ENCODE assay signal across 8 mouse cellular contexts in genomic region chr1:60860955-60861354, GRCm38 (mm10). TPM values are rescaled to one million over a fixed set of nuclear protein-coding genes. Genes with fewer than 3 reads are reported as not detected.
A peak's percentile ranks its signal among the peaks of the same experiment; 100 is the strongest.
DNase-seq lines count a peak whose midpoint lies in the region; ATAC-seq lines count a peak whose summit lies in the region.

No protein-coding gene starts in this region.

- H3K4me3 ChIP-seq in forebrain, embryonic 14.5 days (ENCODE audit: low read depth, low read length): peak overlapping the region; percentile 6; the same call in 1 of the 2 replicates
- H3K4me3 ChIP-seq in heart, embryonic 16.5 days (ENCODE audit: low read length): peak overlapping the region; percentile 33
- peak overlapping the region; percentile 24 for H3K4me3 ChIP-seq in midbrain, embryonic 15.5 days

- H3K9ac ChIP-seq in forebrain, embryonic 14.5 days (ENCODE audit: low read length): peak overlapping the region; percentile 10
- H3K9ac ChIP-seq in heart, embryonic 16.5 days (ENCODE audit: low read length): 0 out of 2 replicates have a peak overlapping the region, but pooled peaks have one; percentile 3
- peak overlapping the region; percentile 48 for H3K9ac ChIP-seq in midbrain, embryonic 15.5 days

- H3K4me2 ChIP-seq in forebrain, embryonic 14.5 days (ENCODE audit: low read length): peak overlapping the region; percentile 36
- H3K4me2 ChIP-seq in heart, embryonic 16.5 days (ENCODE audit: low read depth, low read length): peak overlapping the region; percentile 57
- H3K4me2 ChIP-seq in midbrain, embryonic 15.5 days: peak overlapping the region; percentile 48

- peak; percentile 49 to 51 for DNase-seq in layer of hippocampus, postnatal 14 days (ENCODE audit: low spot score in 2 of 2)
- DNase-seq in layer of hippocampus, postnatal 36 days: no peak
- no peak for DNase-seq in forebrain, embryonic 14.5 days (ENCODE audit: low spot score)
- DNase-seq in retina, embryonic 14.5 days (ENCODE audit: low spot score): no peak
- no peak for DNase-seq in embryo, embryonic 10.5 days (ENCODE audit: low spot score)
- no peak for DNase-seq in urinary bladder, postnatal 25 days (ENCODE audit: low spot score)

- H3K4me1 ChIP-seq in forebrain, embryonic 14.5 days (ENCODE audit: control insufficient read depth, insufficient read depth, low read length): no peaks in the 10 kb centered on the region
- peaks cover 27% of the 10 kb centered on the region for H3K4me1 ChIP-seq in heart, embryonic 16.5 days (ENCODE audit: control insufficient read depth, insufficient read depth, low read length)
- peaks cover 15% of the 10 kb centered on the region for H3K4me1 ChIP-seq in midbrain, embryonic 15.5 days

- no peaks in the 10 kb centered on the region for H3K9me3 ChIP-seq in forebrain, embryonic 14.5 days (replicated peaks; ENCODE audit: control insufficient read depth, low read length)
- H3K9me3 ChIP-seq in heart, embryonic 16.5 days (replicated peaks; ENCODE audit: control insufficient read depth, low read length): no peaks in the 10 kb centered on the region
- H3K9me3 ChIP-seq in midbrain, embryonic 15.5 days: no peaks in the 10 kb centered on the region

- H3K27me3 ChIP-seq in forebrain, embryonic 14.5 days (replicated peaks; ENCODE audit: control insufficient read depth, insufficient read depth, low read length): no peaks in the 10 kb centered on the region
- no peaks in the 10 kb centered on the region for H3K27me3 ChIP-seq in heart, embryonic 16.5 days (ENCODE audit: control insufficient read depth, insufficient read depth, low read length)
- H3K27me3 ChIP-seq in midbrain, embryonic 15.5 days (replicated peaks): no peaks in the 10 kb centered on the region

- H3K36me3 ChIP-seq in forebrain, embryonic 14.5 days (ENCODE audit: control insufficient read depth, insufficient read depth, low read length): no peaks in the 10 kb centered on the region
- no peaks in the 10 kb centered on the region for H3K36me3 ChIP-seq in heart, embryonic 16.5 days (ENCODE audit: control insufficient read depth, insufficient read depth)
- H3K36me3 ChIP-seq in midbrain, embryonic 15.5 days (replicated peaks): no peaks in the 10 kb centered on the region

- peak overlapping the region; percentile 57 for H3K27ac ChIP-seq in forebrain, embryonic 14.5 days (ENCODE audit: low read depth, low read length)
- H3K27ac ChIP-seq in heart, embryonic 16.5 days (ENCODE audit: low read length): peak overlapping the region; percentile 67
- peak overlapping the region; percentile 85 for H3K27ac ChIP-seq in midbrain, embryonic 15.5 days

- peak; percentile 78 for ATAC-seq in forebrain, embryonic 14.5 days
- ATAC-seq in heart, embryonic 16.5 days (replicated peaks; ENCODE audit: extremely low read depth, insufficient read depth, low FRiP score): 0 out of 2 replicates have a peak, but pooled peaks have one; percentile 24
- peak; percentile 81 for ATAC-seq in midbrain, embryonic 15.5 days (replicated peaks)

- WGBS in forebrain, embryonic 14.5 days: 57% methylated on average over 5 of the region's 5 CpGs
- WGBS in heart, embryonic 16.5 days: 16% methylated on average over 5 of the region's 5 CpGs
- 30% methylated on average over 5 of the region's 5 CpGs for WGBS in midbrain, embryonic 15.5 days

RNA-seq across cellular contexts. Expression of gene Ctla4, which starts 25.8 kb away (rescaled TPM):
- not detected for total RNA-seq in layer of hippocampus, postnatal 14 days (2021)
- total RNA-seq in layer of hippocampus, postnatal 36 days (2021): not detected
- polyA plus RNA-seq in forebrain, embryonic 14.5 days (2014; fragmentation: Nextera tagmentation; extraction: Ambion mirVana): not detected in 2 replicates
- 1.6 and 3.5 TPM in 2 replicates for polyA plus RNA-seq in heart, embryonic 16.5 days (2015; fragmentation: Nextera tagmentation; extraction: Ambion mirVana)
- not detected in 2 replicates for polyA plus RNA-seq in midbrain, embryonic 15.5 days (2015; fragmentation: Nextera tagmentation; extraction: Ambion mirVana)

Comparison
In these comparisons a context has a peak if more than half of its experiments do, and no peak if none do; other contexts are left out.
1. DNase-seq: peak in layer of hippocampus, postnatal 14 days (2 of 2); none in layer of hippocampus, postnatal 36 days (0 of 2), forebrain, embryonic 14.5 days (single experiment), retina, embryonic 14.5 days (single experiment), embryo, embryonic 10.5 days (single experiment) and urinary bladder, postnatal 25 days (single experiment).
2. ATAC-seq: peak in every context shown above with its lines; median percentile 81 in midbrain, embryonic 15.5 days; 78 in forebrain, embryonic 14.5 days; 24 in heart, embryonic 16.5 days.
3. Peak in every context shown above with its lines, with median percentiles within 50 percentile points of each other: H3K27ac ChIP-seq, H3K4me2 ChIP-seq, H3K4me3 ChIP-seq and H3K9ac ChIP-seq.